Mouse (Mus musculus) right cerebral cortex, postnatal 36 days (tissue): ENCODE data around the gene Gm37240.
"Not testable (repeated sequence)": the region's sequence is repeated elsewhere in the genome, so short reads cannot be mapped to it uniquely, and the experiment has no call there.

Source experiments
- DNase-seq, 2 experiments: peaks; one replicate each; pipeline ENCODE4 v3.0.0; 2022; ENCODE audit warnings: low spot score in 2 of 2, mixed read lengths in 1 of 2

The Gm37240 gene

GRCm38 (mm10) chr3:85887239-85887827 lies at the start of gene Gm37240, which contains the start of gene Glt28d2:
Gm37240 (minus strand) TSS chr3:85887518.
Glt28d2 (minus strand) TSS chr3:85887516.
- DNase-seq = peak; percentile 23 to 51

- DNase-seq = no peak
These were observed 46.3 kb upstream of the Gm37240 start for GRCm38 (mm10) chr3:85933586-85933985.

- no peak for DNase-seq
These were observed 44.5 kb upstream of the Gm37240 start for GRCm38 (mm10) chr3:85931859-85932258.

- no peak for DNase-seq
These were observed 43.4 kb upstream of the Gm37240 start for GRCm38 (mm10) chr3:85930671-85931255.

GRCm38 (mm10) chr3:85929711-85930110 lies 42.4 kb upstream of the Gm37240 start:
- no peak for DNase-seq

- peak; percentile 18 to 28 for DNase-seq
These were observed 40.9 kb upstream of the Gm37240 start for GRCm38 (mm10) chr3:85928140-85928611.

GRCm38 (mm10) chr3:85927296-85927695 lies 40.0 kb upstream of the Gm37240 start:
- DNase-seq = no peak

GRCm38 (mm10) chr3:85923954-85924945 lies 36.9 kb upstream of the Gm37240 start:
- DNase-seq = peak; percentile 60 to 75

- no peak for DNase-seq
These were observed 36.0 kb upstream of the Gm37240 start for GRCm38 (mm10) chr3:85923343-85923742.

GRCm38 (mm10) chr3:85922331-85922730 lies 35.0 kb upstream of the Gm37240 start:
- no peak for DNase-seq

GRCm38 (mm10) chr3:85920671-85921070 lies 33.4 kb upstream of the Gm37240 start:
- not testable (repeated sequence) for DNase-seq

- DNase-seq = no peak
These were observed 30.3 kb upstream of the Gm37240 start for GRCm38 (mm10) chr3:85917600-85917999.

- DNase-seq = no peak
These were observed 27.5 kb upstream of the Gm37240 start for GRCm38 (mm10) chr3:85914806-85915205.

- DNase-seq = no peak
These were observed 19.8 kb upstream of the Gm37240 start for GRCm38 (mm10) chr3:85907136-85907535.

- no peak for DNase-seq
These were observed 17.1 kb upstream of the Gm37240 start for GRCm38 (mm10) chr3:85904371-85904770.

- no peak for DNase-seq
These were observed 7.7 kb upstream of the Gm37240 start for GRCm38 (mm10) chr3:85895020-85895419.

- DNase-seq = peak in 1 of 2 experiments; percentile 27
These were observed 4.3 kb upstream of the Gm37240 start for GRCm38 (mm10) chr3:85891571-85891970.

- no peak for DNase-seq
These were observed 928 bp upstream of the Gm37240 start for GRCm38 (mm10) chr3:85888221-85888671.

GRCm38 (mm10) chr3:85886636-85887238 lies 581 bp downstream of the Gm37240 start:
- peak in 1 of 2 experiments; percentile 2 for DNase-seq

GRCm38 (mm10) chr3:85885906-85886305 lies 1.4 kb downstream of the Gm37240 start:
- DNase-seq = no peak

GRCm38 (mm10) chr3:85880687-85881086 lies 6.6 kb downstream of the Gm37240 start:
- no peak for DNase-seq

- DNase-seq = no peak
These were observed 7.2 kb downstream of the Gm37240 start for GRCm38 (mm10) chr3:85880068-85880467.
